Mouse (Mus musculus) spleen, adult 2 months (tissue): Measurements from ENCODE around the gene Sds. TPM values are rescaled to one million over a fixed set of nuclear protein-coding genes. Genes with fewer than 3 reads are reported as not detected.

ENCODE experiments used
- DNase-seq, 2 experiments: peaks; one replicate each; pipeline versions ENCODE4 v3.0.0 to v3.0.0-alpha.2; 2012 to 2021; ENCODE audit warnings: low spot score in 2 of 2, low read depth in 1 of 2
- H3K27ac ChIP-seq: fragments of 200-500 bp; 2 replicates; pipeline ENCODE4 v1.5.1; 2012; ENCODE audit warnings: low read length, inconsistent platforms; ENCODE audit not compliant: insufficient read depth
- H3K27me3 ChIP-seq: fragments of 200-500 bp; 2 replicates; pipeline ENCODE4 v1.6.1; 2012; ENCODE audit warnings: mild to moderate bottlenecking, moderate library complexity, low read length, inconsistent platforms; ENCODE audit not compliant: control insufficient read depth, insufficient read depth
- H3K36me3 ChIP-seq: fragments of 200-500 bp; 2 replicates; pipeline ENCODE4 v1.6.1; 2012; ENCODE audit warnings: mild to moderate bottlenecking, low read length, inconsistent platforms; ENCODE audit not compliant: control insufficient read depth, insufficient read depth
- H3K4me1 ChIP-seq: fragments of 200-500 bp; 2 replicates; pipeline ENCODE4 v1.6.1; 2011; ENCODE audit warnings: inconsistent platforms; ENCODE audit not compliant: control insufficient read depth, insufficient read depth, insufficient read length
- H3K4me3 ChIP-seq: fragments of 200-500 bp; 2 replicates; pipeline ENCODE4 v1.5.1; 2011; ENCODE audit warnings: mild to moderate bottlenecking, inconsistent platforms; ENCODE audit not compliant: insufficient read depth, insufficient read length; ENCODE audit errors: extremely low read depth
- CTCF ChIP-seq: fragments of 200-500 bp; IDR thresholded peaks from 2 replicates; pipeline ENCODE4 v1.5.1; 2011; ENCODE audit warnings: mild to moderate bottlenecking, inconsistent platforms; ENCODE audit not compliant: insufficient read depth, insufficient read length, insufficient replicate concordance; ENCODE audit errors: extremely low read depth
- POLR2A ChIP-seq: fragments of 200-500 bp; IDR thresholded peaks from 2 replicates; pipeline ENCODE4 v1.6.1; 2011; ENCODE audit warnings: low read depth, low read length, inconsistent platforms
- WGBS: fragments of 180-500 bp; shearing (Covaris S2); methylation state at CpG from one replicate; pipeline ENCODE4 v1.1.7; 2018; 5-methylcytosine and 5-hydroxymethylcytosine counted together
- polyA plus RNA-seq: library from polyadenylated mRNA; depleted of rRNA; stranded (reverse); fragments of >200 nt; gene quantifications from 2 replicates; pipeline ENCODE4 v1.2.3, GENCODE M21; 2012

Gene Sds
- polyA plus RNA-seq, 1 experiment = not detected

GRCm38 (mm10) chr5:120435731-120436501 lies 40.4 kb upstream of the Sds start:
- Histone ChIP-seq H3K27me3 (peaks cover 52% of the 10 kb centered on the region), H3K4me1 (0 out of 2 replicates have a peak, but pooled peaks cover 7% of the 10 kb centered on the region), H3K27ac (no peak overlapping the region), H3K36me3 (no peaks in the 10 kb centered on the region), H3K4me3 (peak overlapping the region; percentile 0; the same call in 1 of the 2 replicates)
- no peak for TF ChIP-seq POLR2A
- no peak for TF ChIP-seq CTCF
- 4% methylated on average over 47 of the region's 47 CpGs for WGBS
- no peak for DNase-seq

GRCm38 (mm10) chr5:120436885-120437495 lies 39.3 kb upstream of the Sds start:
- TF ChIP-seq POLR2A (no peak), CTCF (no peak)

GRCm38 (mm10) chr5:120437539-120437938 lies 38.8 kb upstream of the Sds start:
- H3K4me1 ChIP-seq = 0 out of 2 replicates have a peak, but pooled peaks cover 4% of the 10 kb centered on the region
- H3K27ac ChIP-seq = no peak overlapping the region
- no peaks in the 10 kb centered on the region for H3K36me3 ChIP-seq
- WGBS = 6% methylated on average over 17 of the region's 17 CpGs
- TF ChIP-seq POLR2A (no peak), CTCF (no peak)
- H3K27me3 ChIP-seq = peaks cover 42% of the 10 kb centered on the region
- no peak overlapping the region for H3K4me3 ChIP-seq
- DNase-seq = no peak

More at GRCm38 (mm10) chr5:120436885-120437495, 39.3 kb upstream of the Sds start:
- Histone ChIP-seq H3K36me3 (no peaks in the 10 kb centered on the region), H3K4me1 (0 out of 2 replicates have a peak, but pooled peaks cover 4% of the 10 kb centered on the region), H3K27ac (no peak overlapping the region), H3K27me3 (peaks cover 47% of the 10 kb centered on the region), H3K4me3 (no peak overlapping the region)
- DNase-seq = no peak
- 3% methylated on average over 18 of the region's 18 CpGs for WGBS

- H3K4me1 ChIP-seq = 0 out of 2 replicates have a peak, but pooled peaks cover 4% of the 10 kb centered on the region
- peaks cover 42% of the 10 kb centered on the region for H3K27me3 ChIP-seq
- TF ChIP-seq POLR2A (no peak), CTCF (no peak)
- no peak for DNase-seq
- H3K36me3 ChIP-seq = no peaks in the 10 kb centered on the region
- 3% methylated on average over 33 of the region's 33 CpGs for WGBS
- no peak overlapping the region for H3K4me3 ChIP-seq
- H3K27ac ChIP-seq = no peak overlapping the region
These were observed 38.3 kb upstream of the Sds start for GRCm38 (mm10) chr5:120437986-120438385.

- H3K4me3 ChIP-seq = no peak overlapping the region
- DNase-seq = no peak
- no peaks in the 10 kb centered on the region for H3K36me3 ChIP-seq
- 4% methylated on average over 13 of the region's 13 CpGs for WGBS
- TF ChIP-seq POLR2A = no peak
- no peak for TF ChIP-seq CTCF
- H3K4me1 ChIP-seq = 0 out of 2 replicates have a peak, but pooled peaks cover 4% of the 10 kb centered on the region
- H3K27me3 ChIP-seq = peaks cover 40% of the 10 kb centered on the region
- no peak overlapping the region for H3K27ac ChIP-seq
These were observed 37.9 kb upstream of the Sds start for GRCm38 (mm10) chr5:120438469-120438868.

- no peak overlapping the region for H3K27ac ChIP-seq
- 8% methylated on average over 27 of the region's 27 CpGs for WGBS
- DNase-seq = no peak
- H3K4me1 ChIP-seq = 0 out of 2 replicates have a peak, but pooled peaks cover 4% of the 10 kb centered on the region
- no peaks in the 10 kb centered on the region for H3K36me3 ChIP-seq
- H3K27me3 ChIP-seq = peaks cover 40% of the 10 kb centered on the region
- no peak overlapping the region for H3K4me3 ChIP-seq
- TF ChIP-seq CTCF = no peak
- no peak for TF ChIP-seq POLR2A
These were observed 37.2 kb upstream of the Sds start for GRCm38 (mm10) chr5:120438991-120439710.
